Mouse (Mus musculus) urinary bladder, postnatal 4 days (tissue): Measurements from ENCODE around the gene 4921509C19Rik.
"Not testable (repeated sequence)": the region's sequence is repeated elsewhere in the genome, so short reads cannot be mapped to it uniquely, and the experiment has no call there.

ENCODE experiments used
- DNase-seq, 2 experiments: peaks; one replicate each; pipeline ENCODE4 v3.0.0; 2021 to 2022; ENCODE audit warnings: low spot score in 2 of 2

4921509C19Rik gene

DNA sequence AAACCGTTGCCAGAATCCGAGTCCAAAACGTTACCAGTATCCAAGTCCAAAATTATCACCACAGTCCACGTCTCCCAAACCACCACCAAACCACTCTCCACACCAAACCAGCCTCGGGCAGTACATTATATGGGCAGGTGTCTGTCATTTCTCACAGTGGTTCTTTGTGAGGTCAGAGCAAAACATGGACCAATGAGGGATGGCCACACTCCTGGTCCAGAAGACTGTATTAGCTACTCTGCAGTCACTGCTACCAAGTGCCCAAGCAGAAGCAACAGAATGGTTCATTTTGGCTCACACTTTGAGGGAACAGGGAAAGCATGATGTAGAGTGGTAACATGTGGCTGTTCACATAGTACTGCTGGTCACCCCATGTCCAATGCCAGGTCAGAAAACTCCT is at the start of gene 4921509C19Rik:
Gene 4921509C19Rik (minus strand): TSS at position 101 of the 400 bp plus-strand sequence.
- not testable (repeated sequence) for DNase-seq

GRCm38 (mm10) chr2:151525520-151525919 is 49.6 kb upstream of the 4921509C19Rik start:
- DNase-seq, result no peak

GRCm38 (mm10) chr2:151524324-151525041 is 48.5 kb upstream of the 4921509C19Rik start:
- no peak for DNase-seq

DNA sequence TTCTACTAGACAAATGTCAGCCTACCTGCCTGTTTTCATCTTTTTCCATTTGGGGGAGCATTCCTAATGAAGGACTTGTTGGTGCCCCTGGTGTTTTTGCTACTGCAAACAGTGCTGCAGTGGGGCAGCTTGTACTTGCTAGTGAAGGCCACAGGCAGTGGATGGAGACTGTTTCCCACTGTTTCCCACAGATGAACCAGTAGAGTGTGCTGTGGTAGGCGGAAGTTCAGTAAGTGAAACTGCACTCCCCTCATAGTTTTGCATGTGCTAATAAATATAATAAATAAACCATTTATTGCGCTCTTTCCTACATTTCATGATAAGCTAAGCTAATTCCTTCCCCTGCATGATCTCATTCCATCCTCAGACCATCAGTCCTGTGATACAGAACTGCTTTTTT is 43.0 kb upstream of the 4921509C19Rik start:
- DNase-seq, result no peak

DNA sequence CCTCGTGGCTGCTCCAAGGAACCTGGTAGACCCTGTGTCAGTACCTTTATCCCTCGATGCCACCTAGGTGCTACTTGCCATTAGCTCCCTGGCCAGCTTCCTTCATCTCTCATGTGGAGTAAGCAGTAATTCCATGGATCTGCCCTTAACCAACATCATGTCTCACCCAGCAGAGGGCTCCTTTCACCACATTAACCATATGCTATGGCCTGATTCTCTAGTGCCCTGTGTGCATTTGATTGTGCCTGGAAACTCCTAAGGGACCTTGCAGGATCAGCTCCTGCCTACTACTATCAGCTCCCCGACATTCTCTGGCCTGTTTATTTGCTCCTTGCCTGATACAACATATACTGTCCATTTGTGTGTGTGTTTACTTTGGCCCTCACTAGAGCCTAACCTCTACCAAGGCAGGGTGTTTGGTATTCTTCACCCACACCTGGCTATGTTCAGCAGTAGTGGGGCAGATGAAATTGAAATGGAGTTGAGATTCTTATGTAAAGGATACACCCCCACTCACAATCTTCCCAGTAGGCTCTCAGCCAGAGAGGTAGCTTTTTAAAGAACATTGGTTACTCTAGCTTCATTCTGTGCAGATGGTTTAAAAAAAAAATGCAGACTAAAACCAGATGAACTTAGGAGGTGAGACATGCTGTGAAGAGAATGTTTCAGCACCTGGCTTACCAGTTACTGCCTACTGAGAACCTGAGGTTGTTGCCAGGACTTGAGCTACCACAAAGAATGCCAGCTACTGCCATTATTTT is 37.8 kb upstream of the 4921509C19Rik start:
- DNase-seq, result no peak

DNA sequence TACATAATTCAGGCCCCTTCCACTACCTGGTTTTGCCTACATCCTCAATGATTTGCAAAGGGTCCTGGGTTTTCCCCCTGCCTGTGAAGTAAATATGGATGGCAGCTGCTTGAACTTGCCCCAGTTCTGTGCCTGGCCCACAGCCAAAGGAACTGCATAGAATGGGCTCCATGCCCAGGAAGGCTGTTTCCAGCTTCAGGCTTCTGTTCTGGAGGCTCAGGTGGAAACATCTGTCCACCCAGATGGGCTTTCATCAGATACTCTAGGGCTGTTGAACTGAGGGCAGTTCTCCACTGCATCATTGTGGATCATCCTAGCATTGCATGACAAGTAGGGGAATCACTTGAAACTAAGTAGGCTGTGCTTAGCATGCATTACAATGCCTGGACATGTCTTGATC is 36.2 kb upstream of the 4921509C19Rik start:
- no peak for DNase-seq

GRCm38 (mm10) chr2:151504226-151504625 is 28.3 kb upstream of the 4921509C19Rik start:
- DNase-seq, result no peak

DNA sequence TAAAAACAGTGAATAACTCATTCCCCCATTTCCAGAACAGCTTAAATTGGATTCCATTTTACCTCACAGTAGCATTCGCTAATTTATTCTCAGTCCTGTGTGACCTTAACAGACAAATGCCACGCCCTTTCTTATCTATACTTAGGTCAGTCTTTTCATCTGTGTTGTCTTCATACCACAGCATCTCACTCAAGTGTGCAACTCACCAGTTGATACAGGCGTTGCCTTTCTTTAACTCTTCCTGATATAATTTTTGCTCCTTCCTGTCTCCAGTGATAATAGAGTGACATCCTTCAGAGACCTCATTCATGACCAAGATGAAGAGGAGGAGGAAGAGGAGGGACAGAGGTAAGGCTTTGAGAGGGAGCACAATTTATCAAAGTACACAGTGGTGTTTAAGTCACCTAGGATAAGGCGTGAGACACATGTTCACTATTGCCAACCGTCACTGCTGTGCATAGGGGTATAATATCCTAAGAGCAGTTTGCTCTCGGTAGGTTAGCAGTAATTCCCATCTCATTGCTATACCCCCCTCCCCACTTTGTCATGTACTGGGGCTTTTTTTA is 24.6 kb upstream of the 4921509C19Rik start:
- no peak for DNase-seq

GRCm38 (mm10) chr2:151498358-151498757 is 22.4 kb upstream of the 4921509C19Rik start:
- DNase-seq, result no peak

DNA sequence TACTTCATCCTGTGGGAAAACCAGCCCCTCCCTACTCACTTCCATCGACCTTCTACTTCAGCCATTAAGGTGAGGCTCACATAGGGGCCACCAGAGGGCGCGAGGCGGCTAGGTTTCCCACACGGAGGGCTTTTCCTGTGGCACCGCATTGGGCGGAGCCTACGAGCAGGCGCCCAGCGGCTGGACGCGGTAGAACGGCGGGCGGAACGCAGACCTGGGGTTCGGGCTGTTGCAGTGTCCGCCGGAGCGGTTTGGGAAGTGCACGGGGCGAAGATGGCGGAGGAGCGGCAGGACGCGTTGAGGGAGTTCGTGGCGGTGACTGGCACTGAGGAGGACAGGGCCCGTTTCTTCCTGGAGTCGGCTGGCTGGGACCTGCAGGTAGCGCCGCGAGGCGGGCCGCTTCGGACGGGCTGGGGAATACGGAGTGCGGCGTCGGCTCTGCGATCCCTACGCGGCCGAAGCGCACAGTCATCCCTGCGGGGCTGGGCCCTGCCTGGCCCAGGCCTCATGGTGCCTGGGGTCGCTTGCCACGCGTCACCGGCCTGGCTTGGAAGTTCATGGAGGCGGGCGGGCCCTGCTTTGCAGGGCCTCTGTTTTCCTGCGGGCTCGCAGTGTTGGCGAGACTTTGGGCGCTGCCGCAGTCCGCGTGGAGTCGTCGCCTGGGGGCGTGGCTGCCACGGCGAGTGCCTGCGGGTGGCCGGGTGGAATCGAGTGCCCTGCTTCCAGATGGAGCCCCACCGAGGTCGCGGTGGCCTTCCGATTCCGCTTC is 18.3 kb upstream of the 4921509C19Rik start, which contains the start of gene Nsfl1c:
Gene Nsfl1c (plus strand): TSS at position 148 of the 769 bp plus-strand sequence.
- peak; percentile 95 to 97 for DNase-seq

- no peak for DNase-seq
Measured at GRCm38 (mm10) chr2:151486496-151486895, 10.5 kb upstream of the 4921509C19Rik start.

- not testable (repeated sequence) for DNase-seq
Measured at GRCm38 (mm10) chr2:151434971-151435370, 41.0 kb downstream of the 4921509C19Rik start.

GRCm38 (mm10) chr2:151434203-151434602 is 41.8 kb downstream of the 4921509C19Rik start:
- not testable (repeated sequence) for DNase-seq
